Mouse (Mus musculus) limb, embryonic 10.5 days (tissue): ENCODE measurements around the gene Tmem132d. TPM values are rescaled to one million over a fixed set of nuclear protein-coding genes. Genes with fewer than 3 reads are reported as not detected.

Source experiments
- DNase-seq: peaks from one replicate; pipeline ENCODE4 v3.0.0-alpha.2; 2017; ENCODE audit warnings: low spot score
- H3K27ac ChIP-seq: fragments of 300-500 bp; sonication (generic); 2 replicates; pipeline ENCODE4 v1.5.1; 2016; ENCODE audit warnings: mild to moderate bottlenecking
- H3K27me3 ChIP-seq: fragments of 300-500 bp; sonication (generic); 2 replicates; pipeline ENCODE4 v1.6.1; 2016; ENCODE audit warnings: low read depth, mild to moderate bottlenecking; ENCODE audit not compliant: poor library complexity, severe bottlenecking
- H3K36me3 ChIP-seq: fragments of 300-500 bp; sonication (generic); 2 replicates; pipeline ENCODE4 v1.6.1; 2016; ENCODE audit warnings: mild to moderate bottlenecking, moderate library complexity
- H3K4me1 ChIP-seq: fragments of 300-500 bp; sonication (generic); 2 replicates; pipeline ENCODE4 v1.6.1; 2016
- H3K4me3 ChIP-seq: fragments of 300-500 bp; sonication (generic); 2 replicates; pipeline ENCODE4 v1.5.1; 2016; ENCODE audit warnings: mild to moderate bottlenecking, moderate library complexity
- H3K9me3 ChIP-seq: fragments of 300-500 bp; sonication (generic); replicated peaks from 2 replicates; pipeline ENCODE4 v1.6.1; 2016; ENCODE audit warnings: mild to moderate bottlenecking
- WGBS: fragments of 180-500 bp; shearing (Covaris S2); methylation state at CpG from one replicate; pipeline ENCODE4 v1.1.7; 2016; 5-methylcytosine and 5-hydroxymethylcytosine counted together
- polyA plus RNA-seq: library from polyadenylated mRNA; unstranded; fragments of >200 nt; fragmentation: Nextera tagmentation; extraction: Ambion mirVana; gene quantifications from 2 replicates; pipeline ENCODE4 v1.2.1, GENCODE M21; 2016

Gene Tmem132d
- polyA plus RNA-seq, 1 experiment from 2014 or later = 1.2 TPM

GRCm38 (mm10) chr5:127924106-127924505 lies 508.8 kb downstream of the Tmem132d start:
- H3K4me3 ChIP-seq = no peak overlapping the region
- no peak for DNase-seq
- H3K27me3 ChIP-seq = no peaks in the 10 kb centered on the region
- H3K27ac ChIP-seq = no peak overlapping the region
- no peaks in the 10 kb centered on the region for H3K9me3 ChIP-seq
- H3K36me3 ChIP-seq = no peaks in the 10 kb centered on the region
- peaks cover 6% of the 10 kb centered on the region for H3K4me1 ChIP-seq
- WGBS = 82% methylated on average over 3 of the region's 3 CpGs

DNA sequence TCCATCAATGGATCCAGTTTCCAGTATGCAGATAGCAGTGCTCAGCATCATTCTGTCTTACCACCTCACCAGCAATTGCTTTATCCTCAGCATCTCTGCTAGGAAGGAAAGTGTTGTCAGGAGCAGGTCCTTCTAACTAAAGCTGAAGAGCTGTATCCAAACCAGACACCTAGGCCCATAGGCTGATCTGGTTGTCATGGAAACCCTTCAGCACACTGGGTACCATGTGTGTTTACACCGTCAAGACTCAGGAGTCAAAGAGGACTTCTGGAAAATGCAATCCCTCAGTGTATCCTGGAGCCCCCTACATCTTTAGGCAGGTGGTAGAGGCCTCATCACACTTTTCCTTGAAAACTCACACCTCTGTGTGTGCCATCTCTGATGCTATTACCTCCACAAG lies 513.7 kb downstream of the Tmem132d start:
- no peaks in the 10 kb centered on the region for H3K36me3 ChIP-seq
- no peaks in the 10 kb centered on the region for H3K27me3 ChIP-seq
- no peak overlapping the region for H3K27ac ChIP-seq
- H3K4me3 ChIP-seq = no peak overlapping the region
- DNase-seq = no peak
- H3K4me1 ChIP-seq = peaks cover 6% of the 10 kb centered on the region
- no peaks in the 10 kb centered on the region for H3K9me3 ChIP-seq
- WGBS = 85% methylated on average over 1 of the region's 1 CpGs

- H3K9me3 ChIP-seq = no peaks in the 10 kb centered on the region
- no peak overlapping the region for H3K27ac ChIP-seq
- H3K4me3 ChIP-seq = no peak overlapping the region
- no peaks in the 10 kb centered on the region for H3K27me3 ChIP-seq
- H3K36me3 ChIP-seq = no peaks in the 10 kb centered on the region
- DNase-seq = no peak
- 93% methylated on average over 3 of the region's 3 CpGs for WGBS
- H3K4me1 ChIP-seq = peaks cover 6% of the 10 kb centered on the region
Observed at GRCm38 (mm10) chr5:127918376-127918775, 514.5 kb downstream of the Tmem132d start.

GRCm38 (mm10) chr5:127914157-127914556 lies 518.7 kb downstream of the Tmem132d start:
- DNase-seq = no peak
- no peaks in the 10 kb centered on the region for H3K9me3 ChIP-seq
- no peak overlapping the region for H3K4me3 ChIP-seq
- H3K36me3 ChIP-seq = no peaks in the 10 kb centered on the region
- peaks cover 18% of the 10 kb centered on the region for H3K4me1 ChIP-seq
- WGBS = 88% methylated on average over 11 of the region's 11 CpGs
- H3K27ac ChIP-seq = no peak overlapping the region
- no peaks in the 10 kb centered on the region for H3K27me3 ChIP-seq

GRCm38 (mm10) chr5:127911603-127912002 lies 521.3 kb downstream of the Tmem132d start:
- H3K4me3 ChIP-seq = no peak overlapping the region
- H3K36me3 ChIP-seq = no peaks in the 10 kb centered on the region
- DNase-seq = no peak
- peaks cover 18% of the 10 kb centered on the region for H3K4me1 ChIP-seq
- 35% methylated on average over 3 of the region's 3 CpGs for WGBS
- H3K27me3 ChIP-seq = no peaks in the 10 kb centered on the region
- H3K27ac ChIP-seq = no peak overlapping the region
- H3K9me3 ChIP-seq = no peaks in the 10 kb centered on the region

GRCm38 (mm10) chr5:127910356-127910755 lies 522.5 kb downstream of the Tmem132d start:
- Histone ChIP-seq H3K9me3 (no peaks in the 10 kb centered on the region), H3K4me1 (peaks cover 18% of the 10 kb centered on the region), H3K36me3 (no peaks in the 10 kb centered on the region), H3K27me3 (no peaks in the 10 kb centered on the region), H3K4me3 (no peak overlapping the region), H3K27ac (no peak overlapping the region)
- WGBS = 60% methylated on average over 2 of the region's 2 CpGs
- no peak for DNase-seq

DNA sequence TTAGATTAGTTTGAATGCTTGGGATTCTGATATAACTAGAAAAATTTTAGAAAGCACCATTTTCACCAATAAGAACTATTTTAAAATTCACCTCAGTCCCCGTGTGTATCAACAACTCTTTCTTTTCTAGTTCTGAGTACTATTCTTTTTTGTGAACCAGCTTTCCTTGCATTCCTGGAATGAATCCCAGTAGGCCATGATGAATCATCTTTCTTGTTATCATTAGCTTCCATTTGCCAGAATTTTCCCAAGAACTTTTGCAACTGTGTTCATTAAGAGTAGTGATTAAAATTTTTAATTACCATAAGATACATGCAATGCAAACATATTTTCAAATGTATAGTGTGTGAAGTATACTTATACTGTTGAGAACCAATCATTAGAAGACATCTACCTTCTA lies 537.7 kb downstream of the Tmem132d start:
- Histone ChIP-seq H3K4me1 (no peaks in the 10 kb centered on the region), H3K27me3 (no peaks in the 10 kb centered on the region), H3K4me3 (no peak overlapping the region), H3K36me3 (no peaks in the 10 kb centered on the region), H3K27ac (no peak overlapping the region), H3K9me3 (no peaks in the 10 kb centered on the region)
- 79% methylated on average over 1 of the region's 1 CpGs for WGBS
- DNase-seq = no peak

DNA sequence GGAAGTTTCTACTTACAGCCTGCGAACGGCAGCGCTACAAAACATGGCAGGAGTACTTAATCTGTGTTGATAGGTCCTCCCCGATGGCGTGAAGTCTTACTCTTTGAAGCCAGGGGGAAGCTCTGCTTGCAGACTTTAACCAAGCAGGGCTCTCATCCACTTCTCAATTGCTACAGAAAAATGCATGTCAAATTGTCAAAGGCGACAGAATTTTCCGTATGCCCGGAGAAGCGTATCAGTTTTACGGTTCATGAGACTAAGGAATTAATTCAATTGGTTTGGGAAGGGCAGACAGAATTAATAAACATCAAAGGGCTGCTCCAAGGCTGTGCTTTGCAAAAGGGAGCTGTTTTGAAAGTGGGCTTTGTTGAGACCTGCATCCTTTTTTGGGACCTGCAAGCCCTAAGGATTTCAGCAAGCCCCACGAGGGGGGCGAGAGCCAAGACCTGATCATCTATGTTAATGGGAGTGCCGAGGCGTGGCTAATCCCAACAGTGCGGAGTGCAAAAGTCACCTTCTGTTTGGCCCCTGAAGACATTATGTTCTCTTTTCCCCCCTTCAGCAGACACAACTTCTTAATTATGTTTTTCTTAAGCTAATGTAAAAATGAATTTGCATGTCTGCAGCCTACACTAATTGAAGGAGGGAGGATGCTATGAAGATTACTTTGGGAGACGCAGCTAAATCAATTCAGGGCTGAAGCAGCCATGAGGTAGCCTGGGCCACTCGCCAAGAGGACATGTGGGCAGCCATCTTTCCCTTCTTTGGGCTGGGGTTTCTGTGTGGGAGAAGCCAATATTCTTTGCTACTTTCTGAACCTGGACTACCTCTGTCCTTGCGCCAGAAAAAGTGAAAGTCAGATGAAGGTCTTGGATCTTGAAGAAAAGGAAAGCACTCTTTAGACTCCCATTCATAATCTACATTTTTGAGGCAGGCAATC lies 547.0 kb downstream of the Tmem132d start:
- no peaks in the 10 kb centered on the region for H3K4me1 ChIP-seq
- WGBS = 91% methylated on average over 18 of the region's 18 CpGs
- H3K4me3 ChIP-seq = no peak overlapping the region
- no peaks in the 10 kb centered on the region for H3K9me3 ChIP-seq
- H3K27me3 ChIP-seq = no peaks in the 10 kb centered on the region
- no peak for DNase-seq
- no peaks in the 10 kb centered on the region for H3K36me3 ChIP-seq
- no peak overlapping the region for H3K27ac ChIP-seq

GRCm38 (mm10) chr5:127883021-127883420 lies 549.9 kb downstream of the Tmem132d start:
- no peak overlapping the region for H3K4me3 ChIP-seq
- no peak for DNase-seq
- no peaks in the 10 kb centered on the region for H3K27me3 ChIP-seq
- no peaks in the 10 kb centered on the region for H3K9me3 ChIP-seq
- WGBS = 76% methylated on average over 9 of the region's 10 CpGs
- H3K36me3 ChIP-seq = no peaks in the 10 kb centered on the region
- H3K27ac ChIP-seq = no peak overlapping the region
- H3K4me1 ChIP-seq = no peaks in the 10 kb centered on the region

- H3K9me3 ChIP-seq = no peaks in the 10 kb centered on the region
- no peaks in the 10 kb centered on the region for H3K27me3 ChIP-seq
- no peaks in the 10 kb centered on the region for H3K4me1 ChIP-seq
- 89% methylated on average over 6 of the region's 6 CpGs for WGBS
- no peaks in the 10 kb centered on the region for H3K36me3 ChIP-seq
- DNase-seq = no peak
- no peak overlapping the region for H3K27ac ChIP-seq
- H3K4me3 ChIP-seq = no peak overlapping the region
Observed at GRCm38 (mm10) chr5:127874461-127874860, 558.4 kb downstream of the Tmem132d start.

GRCm38 (mm10) chr5:127865157-127865556 lies 567.7 kb downstream of the Tmem132d start:
- no peaks in the 10 kb centered on the region for H3K9me3 ChIP-seq
- H3K36me3 ChIP-seq = no peaks in the 10 kb centered on the region
- no peak for DNase-seq
- H3K27me3 ChIP-seq = no peaks in the 10 kb centered on the region
- no peak overlapping the region for H3K4me3 ChIP-seq
- no peaks in the 10 kb centered on the region for H3K4me1 ChIP-seq
- WGBS = 92% methylated on average over 6 of the region's 6 CpGs
- no peak overlapping the region for H3K27ac ChIP-seq

DNA sequence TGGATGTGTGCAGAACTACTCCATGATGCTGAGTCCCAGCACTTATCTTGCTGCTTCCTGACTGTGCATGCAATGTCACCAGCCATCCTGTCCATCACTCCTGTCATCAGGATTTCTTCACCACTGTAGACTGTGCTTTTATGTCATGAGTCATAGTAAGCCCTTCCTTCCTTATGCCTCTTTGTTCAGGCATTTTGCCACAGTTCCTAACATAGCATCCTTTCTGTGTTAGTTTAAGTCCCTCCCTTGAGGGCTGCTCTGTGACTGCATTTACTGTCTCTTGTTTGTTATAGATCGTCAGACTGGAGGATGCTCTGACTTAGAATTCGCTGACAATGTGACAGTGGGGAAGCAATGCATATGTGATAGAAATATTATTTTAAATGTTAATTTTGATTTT lies 573.2 kb downstream of the Tmem132d start:
- H3K4me1 ChIP-seq = no peaks in the 10 kb centered on the region
- no peaks in the 10 kb centered on the region for H3K9me3 ChIP-seq
- no peaks in the 10 kb centered on the region for H3K36me3 ChIP-seq
- 85% methylated on average over 2 of the region's 2 CpGs for WGBS
- no peak overlapping the region for H3K4me3 ChIP-seq
- H3K27me3 ChIP-seq = no peaks in the 10 kb centered on the region
- H3K27ac ChIP-seq = no peak overlapping the region
- DNase-seq = no peak

DNA sequence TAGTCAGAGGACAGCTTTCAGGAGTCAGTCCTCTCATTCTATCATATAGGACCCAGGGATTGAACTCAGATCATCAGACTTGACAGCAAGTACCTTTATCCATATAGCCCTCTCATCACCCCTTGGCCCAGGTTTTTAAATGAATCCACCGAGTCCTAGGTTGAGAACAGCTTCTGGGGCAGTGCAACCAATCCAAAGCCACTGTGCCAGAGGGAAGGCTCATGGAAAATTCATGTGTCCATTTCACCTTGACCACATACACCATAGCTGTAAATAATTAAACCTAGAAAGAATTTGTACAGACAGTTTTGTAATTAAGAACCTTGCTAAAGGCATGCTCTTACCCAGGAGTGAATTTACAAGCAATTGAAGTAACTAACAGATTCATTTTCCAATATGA lies 580.6 kb downstream of the Tmem132d start:
- Histone ChIP-seq H3K4me1 (no peaks in the 10 kb centered on the region), H3K9me3 (no peaks in the 10 kb centered on the region), H3K27me3 (no peaks in the 10 kb centered on the region), H3K36me3 (no peaks in the 10 kb centered on the region), H3K4me3 (no peak overlapping the region), H3K27ac (no peak overlapping the region)
- WGBS = 92% methylated on average over 1 of the region's 1 CpGs
- no peak for DNase-seq
